Mouse (Mus musculus) CH12.LX (cell line): Measurements from ENCODE around the gene Slco4a1.

ENCODE experiments used
- CTCF ChIP-seq, 2 experiments: IDR thresholded peaks in 1 of 2; conservative IDR thresholded peaks in 1 of 2; 2 replicates each; pipeline ENCODE4 v1.5.1; 2011 to 2012; ENCODE audit warnings: low read depth in 2 of 2, low read length in 2 of 2, improper control_type of control experiment in 1 of 2, inconsistent platforms in 1 of 2, mild to moderate bottlenecking in 1 of 2, moderate library complexity in 1 of 2
- E2F4 ChIP-seq: IDR thresholded peaks from 2 replicates; pipeline ENCODE4 v1.6.1; 2011; ENCODE audit warnings: low read depth, low read length, improper control_type of control experiment; ENCODE audit not compliant: insufficient replicate concordance
- ELF1 ChIP-seq: IDR thresholded peaks from 2 replicates; pipeline ENCODE4 v1.6.1; 2014; ENCODE audit warnings: low read depth, mild to moderate bottlenecking, inconsistent platforms, low read length, improper control_type of control experiment
- EP300 ChIP-seq: IDR thresholded peaks from 2 replicates; pipeline ENCODE4 v1.6.1; 2011; ENCODE audit warnings: low read length, improper control_type of control experiment
- GABPA ChIP-seq: IDR thresholded peaks from 2 replicates; pipeline ENCODE4 v1.6.1; 2012; ENCODE audit warnings: low read depth, low read length, improper control_type of control experiment, inconsistent platforms; ENCODE audit not compliant: insufficient replicate concordance
- HCFC1 ChIP-seq: IDR thresholded peaks from 2 replicates; pipeline ENCODE4 v1.6.1; 2012; ENCODE audit warnings: low read depth, mild to moderate bottlenecking, inconsistent platforms, low read length, improper control_type of control experiment
- JUN ChIP-seq: IDR thresholded peaks from 2 replicates; pipeline ENCODE4 v1.6.1; 2011; ENCODE audit warnings: low read depth, mild to moderate bottlenecking, low read length, improper control_type of control experiment, moderate library complexity; ENCODE audit not compliant: insufficient read depth
- MYC ChIP-seq: IDR thresholded peaks from 2 replicates; pipeline ENCODE4 v1.6.1; 2011; ENCODE audit warnings: low read depth, mild to moderate bottlenecking, improper control_type of control experiment, low read length
- POLR2A ChIP-seq: IDR thresholded peaks from 2 replicates; pipeline ENCODE4 v1.6.1; 2011; ENCODE audit warnings: low read depth, mild to moderate bottlenecking, improper control_type of control experiment, low read length
- POLR2AphosphoS2 ChIP-seq: IDR thresholded peaks from 2 replicates; pipeline ENCODE4 v1.6.1; 2011; ENCODE audit warnings: low read depth, low read length, improper control_type of control experiment
- TCF12 ChIP-seq: IDR thresholded peaks from 2 replicates; pipeline ENCODE4 v1.6.1; 2014; ENCODE audit warnings: low read depth, mild to moderate bottlenecking, inconsistent platforms, low read length, improper control_type of control experiment
- ZKSCAN1 ChIP-seq: IDR thresholded peaks from 2 replicates; pipeline ENCODE4 v1.6.1; 2012; ENCODE audit warnings: low read depth, inconsistent platforms, low read length, improper control_type of control experiment, borderline replicate concordance

GRCm38 (mm10) chr2:180430648-180431047, 25.4 kb upstream of the Slco4a1 start:
- no peak for TF ChIP-seq ELF1
- no peak for TF ChIP-seq HCFC1
- no peak for TF ChIP-seq EP300
- no peak for TF ChIP-seq POLR2A
- TF ChIP-seq GABPA = no peak
- TF ChIP-seq MYC = no peak
- TF ChIP-seq JUN = no peak
- TF ChIP-seq POLR2AphosphoS2 = no peak
- no peak for TF ChIP-seq E2F4
- no peak for TF ChIP-seq CTCF (conservative IDR thresholded peaks at IDR 0.05 in 1 of 2, IDR thresholded peaks at IDR 0.05 in 1 of 2; ENCODE audit: low read depth in 2 of 2, low read length in 2 of 2)
- no peak for TF ChIP-seq ZKSCAN1
- no peak for TF ChIP-seq TCF12
